In genomic region chr12:37272660-37273059, GRCm38 (mm10) we compare ENCODE assay signal across 19 mouse cellular contexts. TPM values are rescaled to one million over a fixed set of nuclear protein-coding genes. Genes with fewer than 3 reads are reported as not detected.
DNase-seq lines count a peak whose midpoint lies in the region; ATAC-seq lines count a peak whose summit lies in the region.
"Had no signal": no experiment of that assay in that cellular context is flagged by ENCODE, and none has a peak within 500 bp of the region (broad histone marks: within the 10 kb centered on the region; RNA-seq: fewer than 3 reads in every experiment).

No protein-coding gene starts in this region.

- no peak overlapping the region for H3K9ac ChIP-seq in kidney, embryonic 15.5 days
- H3K9ac ChIP-seq: heart, embryonic 13.5 days; liver, embryonic 12.5 days; neural tube, embryonic 15.5 days had no signal

- no peak overlapping the region for H3K4me2 ChIP-seq in kidney, embryonic 15.5 days
- H3K4me2 ChIP-seq: heart, embryonic 13.5 days; liver, embryonic 12.5 days; neural tube, embryonic 15.5 days had no signal

- H3K4me3 ChIP-seq in kidney, embryonic 15.5 days (replicated peaks): no peak overlapping the region
- H3K4me3 ChIP-seq: embryonic facial prominence, embryonic 10.5 days; heart, embryonic 13.5 days; liver, embryonic 12.5 days; myocyte; neural tube, embryonic 15.5 days had no signal

- H3K4me1 ChIP-seq in kidney, embryonic 15.5 days: no peaks in the 10 kb centered on the region
- H3K4me1 ChIP-seq: heart, embryonic 13.5 days; liver, embryonic 12.5 days; neural tube, embryonic 15.5 days had no signal

- H3K9me3 ChIP-seq in kidney, embryonic 15.5 days (replicated peaks): no peaks in the 10 kb centered on the region
- H3K9me3 ChIP-seq: embryonic facial prominence, embryonic 10.5 days; heart, embryonic 13.5 days; liver, embryonic 12.5 days; neural tube, embryonic 15.5 days had no signal

- H3K27me3 ChIP-seq in kidney, embryonic 15.5 days: no peaks in the 10 kb centered on the region
- H3K27me3 ChIP-seq: heart, embryonic 13.5 days; liver, embryonic 12.5 days; neural tube, embryonic 15.5 days had no signal

- H3K36me3 ChIP-seq in kidney, embryonic 15.5 days: no peaks in the 10 kb centered on the region
- H3K36me3 ChIP-seq: embryonic facial prominence, embryonic 10.5 days; heart, embryonic 13.5 days; liver, embryonic 12.5 days; neural tube, embryonic 15.5 days had no signal

- no peak for DNase-seq in kidney, adult 8-10 months
- DNase-seq in retina, embryonic 14.5 days (ENCODE audit: low spot score): peak; percentile 11
- no peak for DNase-seq in retina, postnatal 1 day
- no peak for DNase-seq in right cerebral cortex, postnatal 14 days
- DNase-seq in ovary, postnatal 14 days (ENCODE audit: low spot score): no peak
- DNase-seq: adrenal gland, postnatal 36 days; cerebellum, adult 9-10 months; heart, postnatal 36 days; layer of hippocampus, postnatal 36 days; thymus, postnatal 36 days had no signal

- ATAC-seq in kidney, embryonic 15.5 days (replicated peaks; ENCODE audit: low FRiP score): peak; percentile 58; the same call in 1 of the 2 replicates
- ATAC-seq in hematopoietic stem cell, adult 5-6 weeks (replicated peaks in 1 of 2; ENCODE audit: insufficient read depth in 1 of 2, low FRiP score in 2 of 2, low TSS enrichment in 1 of 2, low read depth in 1 of 2, poor library complexity in 2 of 2, severe bottlenecking in 2 of 2): peak; percentile 22 to 45; a peak in 2 of 4 replicates
- ATAC-seq: hindbrain, postnatal 0 days; liver, embryonic 12.5 days had no signal

- peak overlapping the region; percentile 73 for H3K27ac ChIP-seq in kidney, embryonic 15.5 days
- H3K27ac ChIP-seq: embryonic facial prominence, embryonic 10.5 days; heart, embryonic 13.5 days; hindbrain, postnatal 0 days; liver, embryonic 12.5 days; neural tube, embryonic 15.5 days had no signal

- WGBS in kidney, embryonic 15.5 days: 23% methylated on average over 3 of the region's 3 CpGs

RNA-seq across cellular contexts. Expression of gene Agmo, which starts 31.2 kb away (rescaled TPM):
- 0.35 and 0.37 TPM in 2 replicates for polyA plus RNA-seq in kidney, embryonic 15.5 days (2015; fragmentation: Nextera tagmentation; extraction: Ambion mirVana)
- 3.5 and 5.1 TPM in 2 replicates for total RNA-seq in hematopoietic stem cell, adult 5-6 weeks (2017)
- total RNA-seq: ES-E14 had no signal
- polyA plus RNA-seq: embryonic facial prominence, embryonic 10.5 days; myocyte had no signal
